Mouse (Mus musculus): ENCODE measurements around the gene F3. TPM values are rescaled to one million over a fixed set of nuclear protein-coding genes. Genes with fewer than 3 reads are reported as not detected.

Gene F3
- polyA plus RNA-seq, 1 experiment from 2014 or later, result 5.8 TPM

DNA sequence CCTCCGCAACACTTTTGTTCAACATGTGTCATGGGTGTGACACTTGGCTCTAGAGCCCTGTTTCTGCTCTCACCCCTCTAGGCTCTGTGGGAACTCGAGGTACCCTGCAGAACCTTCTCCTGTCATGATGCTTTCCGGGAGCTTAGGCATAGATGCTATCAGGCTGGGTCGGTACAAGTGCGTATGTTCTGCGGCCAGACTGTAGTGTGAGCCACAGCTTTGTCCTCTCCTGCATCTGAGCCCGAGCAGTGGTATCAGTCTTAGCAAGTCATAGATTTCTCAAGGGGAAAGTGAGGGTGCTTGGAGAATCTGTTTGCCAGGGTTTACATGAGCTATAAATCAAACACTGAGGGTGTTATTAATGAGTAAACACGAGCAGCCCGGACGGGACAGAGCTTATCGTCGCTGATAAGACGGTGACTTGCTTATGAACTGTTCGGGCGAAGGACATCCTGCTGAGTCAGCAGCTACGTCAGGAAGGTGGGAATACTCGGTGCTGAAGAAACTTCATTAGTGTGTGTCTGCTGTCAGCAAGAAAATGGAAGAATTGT lies 10.1 kb upstream of the F3 start:
- no peak overlapping the region for H3K4me3 ChIP-seq
- DNase-seq (ENCODE audit: low spot score), result no peak
- 84% methylated on average over 17 of the region's 17 CpGs for WGBS
- no peaks in the 10 kb centered on the region for H3K36me3 ChIP-seq
- H3K27ac ChIP-seq (replicated peaks), result no peak overlapping the region
- H3K27me3 ChIP-seq (ENCODE audit: low read depth, poor library complexity, severe bottlenecking), result no peaks in the 10 kb centered on the region; the same call in 1 of the 2 replicates
- H3K9me3 ChIP-seq (replicated peaks), result no peaks in the 10 kb centered on the region
- H3K4me1 ChIP-seq, result no peaks in the 10 kb centered on the region

DNA sequence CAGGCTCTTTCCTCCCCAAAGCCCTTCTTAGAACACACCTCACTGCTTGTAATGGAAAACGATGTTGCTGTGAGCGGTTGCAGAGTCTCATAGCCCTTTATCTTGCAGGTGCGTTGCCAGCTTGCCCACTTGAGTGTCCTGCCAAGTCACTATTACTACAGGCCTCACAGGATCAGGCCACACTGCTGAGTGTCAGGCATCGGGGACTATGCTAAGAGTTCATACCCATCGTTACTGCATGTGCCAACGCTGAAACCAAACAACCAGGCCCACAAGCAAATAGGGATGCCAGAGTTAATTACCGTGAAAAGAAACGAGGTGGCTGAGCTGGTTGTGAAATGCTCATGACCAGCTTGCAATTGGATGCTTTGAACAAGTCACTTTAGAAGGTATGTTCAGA lies 9.5 kb upstream of the F3 start:
- H3K9me3 ChIP-seq (replicated peaks), result no peaks in the 10 kb centered on the region
- H3K4me3 ChIP-seq, result no peak overlapping the region
- WGBS, result 88% methylated on average over 8 of the region's 8 CpGs
- H3K36me3 ChIP-seq, result no peaks in the 10 kb centered on the region
- peaks cover under 1% of the 10 kb centered on the region; the same call in 1 of the 2 replicates for H3K27me3 ChIP-seq (ENCODE audit: low read depth, poor library complexity, severe bottlenecking)
- no peaks in the 10 kb centered on the region for H3K4me1 ChIP-seq
- DNase-seq (ENCODE audit: low spot score), result no peak
- 0 out of 2 replicates have a peak overlapping the region, but pooled peaks have one; percentile 17 for H3K27ac ChIP-seq (replicated peaks)

DNA sequence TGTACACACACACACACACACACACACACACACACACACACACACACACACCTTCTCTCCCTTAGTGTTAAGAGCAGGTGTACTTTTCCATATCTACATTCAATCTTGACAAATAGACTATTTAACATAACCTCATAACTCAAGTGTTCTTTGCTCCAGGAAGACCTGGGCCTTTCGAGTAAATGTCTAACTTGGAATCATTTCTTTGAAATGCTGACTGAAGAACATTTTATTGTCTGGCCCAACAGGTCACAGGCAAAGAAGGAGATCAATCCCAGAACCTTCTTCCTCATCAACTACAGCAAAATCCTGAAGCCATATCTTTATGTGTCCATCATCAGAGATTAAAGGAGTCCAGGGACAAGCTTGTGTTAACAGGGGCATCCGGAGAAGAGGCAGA lies 8.9 kb upstream of the F3 start:
- no peak overlapping the region for H3K4me3 ChIP-seq
- H3K9me3 ChIP-seq (replicated peaks), result no peaks in the 10 kb centered on the region
- WGBS, result 96% methylated on average over 2 of the region's 2 CpGs
- no peaks in the 10 kb centered on the region for H3K36me3 ChIP-seq
- peaks cover 6% of the 10 kb centered on the region; the same call in 1 of the 2 replicates for H3K4me1 ChIP-seq
- H3K27me3 ChIP-seq (ENCODE audit: low read depth, poor library complexity, severe bottlenecking), result peaks cover 7% of the 10 kb centered on the region
- DNase-seq (ENCODE audit: low spot score), result no peak
- H3K27ac ChIP-seq (replicated peaks), result no peak overlapping the region

DNA sequence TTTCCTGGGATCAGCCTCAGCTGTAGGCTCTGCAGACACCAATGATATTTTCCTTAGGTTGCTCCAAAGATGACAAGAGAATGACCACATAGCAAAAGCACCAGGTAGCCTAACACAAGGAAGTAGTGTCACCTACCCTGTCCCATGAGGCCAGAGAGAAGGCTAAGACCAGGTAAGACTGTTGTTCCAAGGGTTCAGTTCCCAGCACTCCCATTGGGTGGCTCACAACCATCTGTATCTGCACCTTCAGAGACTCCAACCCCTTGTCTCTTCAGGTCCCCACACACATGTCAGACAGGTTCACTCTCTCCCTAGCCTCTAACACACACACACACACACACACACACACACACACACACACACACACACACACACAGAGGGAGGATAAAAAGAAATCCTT lies 8.0 kb upstream of the F3 start:
- peaks cover 10% of the 10 kb centered on the region; the same call in 1 of the 2 replicates for H3K4me1 ChIP-seq
- H3K27ac ChIP-seq (replicated peaks), result no peak overlapping the region
- H3K36me3 ChIP-seq, result no peaks in the 10 kb centered on the region
- H3K4me3 ChIP-seq, result no peak overlapping the region
- DNase-seq (ENCODE audit: low spot score), result no peak
- peaks cover 13% of the 10 kb centered on the region for H3K27me3 ChIP-seq (ENCODE audit: low read depth, poor library complexity, severe bottlenecking)
- no peaks in the 10 kb centered on the region for H3K9me3 ChIP-seq (replicated peaks)

DNA sequence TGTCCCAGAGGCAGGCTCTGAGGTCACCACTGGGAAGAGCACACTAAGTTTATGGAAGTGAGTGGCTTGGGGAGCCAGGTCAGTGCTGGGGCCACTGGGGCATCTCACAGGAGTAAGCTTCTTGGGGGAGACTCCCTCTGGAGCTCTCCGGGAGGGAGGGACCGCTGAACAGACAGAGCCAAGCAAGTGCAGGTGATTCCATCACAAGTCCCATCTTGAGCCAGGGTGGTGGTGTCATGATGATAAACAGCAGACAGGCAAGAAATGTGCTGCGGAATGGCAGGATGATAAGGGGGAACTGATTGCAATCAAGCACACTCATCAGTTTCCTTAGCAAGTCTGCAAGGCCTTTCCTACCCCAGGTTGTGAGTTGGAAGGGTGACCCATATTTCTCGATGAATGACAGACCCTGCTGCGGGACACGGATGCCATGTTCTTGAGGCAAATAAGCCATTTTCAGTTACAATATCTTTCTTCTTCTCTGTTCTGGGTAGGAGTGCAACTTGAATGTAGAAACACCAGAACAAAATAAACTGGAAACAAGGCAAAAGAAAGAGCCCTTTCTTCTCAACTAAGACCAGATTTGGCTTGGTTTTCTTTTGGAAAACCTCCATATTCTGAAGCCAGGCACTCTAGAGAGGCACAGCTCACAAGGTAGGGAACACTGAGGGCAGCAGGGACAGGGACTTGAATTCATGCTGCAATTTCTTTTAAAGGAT lies 7.4 kb upstream of the F3 start:
- 92% methylated on average over 6 of the region's 6 CpGs for WGBS
- peaks cover 19% of the 10 kb centered on the region for H3K27me3 ChIP-seq (ENCODE audit: low read depth, poor library complexity, severe bottlenecking)

DNA sequence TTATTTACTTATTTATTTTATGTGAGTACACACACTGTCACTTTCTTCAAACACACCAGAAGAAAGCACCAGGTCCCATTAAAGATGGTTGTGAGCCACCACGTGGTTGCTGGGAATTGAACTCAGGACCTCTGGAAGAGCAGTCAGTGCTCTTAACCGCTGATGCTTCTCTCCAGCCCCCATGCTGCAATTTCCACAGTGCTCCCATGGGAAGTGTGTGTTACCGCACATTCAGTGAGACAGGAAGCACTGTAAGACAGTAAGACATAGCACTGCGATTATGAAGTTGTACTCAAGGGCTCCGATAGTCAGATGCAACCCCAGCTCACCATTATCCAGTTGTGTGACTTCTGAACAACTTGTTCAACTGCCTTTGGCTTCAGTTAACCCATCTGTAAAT lies 6.9 kb upstream of the F3 start:
- no peak for DNase-seq (ENCODE audit: low spot score)
- no peak overlapping the region for H3K27ac ChIP-seq (replicated peaks)
- no peak overlapping the region for H3K4me3 ChIP-seq
- H3K4me1 ChIP-seq, result peaks cover 16% of the 10 kb centered on the region
- H3K36me3 ChIP-seq, result no peaks in the 10 kb centered on the region
- 88% methylated on average over 5 of the region's 5 CpGs for WGBS
- no peaks in the 10 kb centered on the region for H3K9me3 ChIP-seq (replicated peaks)
- peaks cover 24% of the 10 kb centered on the region for H3K27me3 ChIP-seq (ENCODE audit: low read depth, poor library complexity, severe bottlenecking)

More for the DNA sequence above, 7.4 kb upstream of the F3 start:
- DNase-seq (ENCODE audit: low spot score), result no peak
- H3K4me3 ChIP-seq, result no peak overlapping the region
- H3K36me3 ChIP-seq, result no peaks in the 10 kb centered on the region
- H3K27ac ChIP-seq (replicated peaks), result no peak overlapping the region
- H3K9me3 ChIP-seq (replicated peaks), result no peaks in the 10 kb centered on the region
- H3K4me1 ChIP-seq, result peaks cover 10% of the 10 kb centered on the region; the same call in 1 of the 2 replicates

DNA sequence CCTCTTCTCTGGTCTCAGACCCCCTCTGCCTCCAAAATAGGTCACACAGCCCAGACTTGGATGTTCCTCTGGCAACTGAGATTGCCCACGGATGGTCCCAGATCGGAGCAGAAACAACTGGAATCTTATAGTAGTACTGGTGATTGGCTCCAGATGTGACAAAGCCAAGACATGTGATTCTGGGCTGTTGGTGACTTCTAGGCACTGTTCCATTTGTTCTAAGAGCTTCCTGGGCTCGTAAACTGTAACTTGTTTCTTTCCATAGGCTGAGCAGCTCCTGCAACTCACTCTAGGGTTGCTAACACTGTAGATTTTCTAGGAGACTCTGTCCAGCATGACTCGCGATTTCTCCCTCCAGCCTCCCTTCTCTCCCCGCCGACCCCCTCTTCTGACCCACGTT lies 4.7 kb upstream of the F3 start:
- Histone ChIP-seq H3K27ac (replicated peaks) (no peak overlapping the region; the same call in 1 of the 2 replicates), H3K9me3 (replicated peaks) (no peaks in the 10 kb centered on the region), H3K4me3 (no peak overlapping the region), H3K4me1 (peaks cover 34% of the 10 kb centered on the region), H3K36me3 (no peaks in the 10 kb centered on the region), H3K27me3 (ENCODE audit: low read depth, poor library complexity, severe bottlenecking) (peaks cover 45% of the 10 kb centered on the region)
- WGBS, result 77% methylated on average over 8 of the region's 8 CpGs
- DNase-seq (ENCODE audit: low spot score), result no peak

DNA sequence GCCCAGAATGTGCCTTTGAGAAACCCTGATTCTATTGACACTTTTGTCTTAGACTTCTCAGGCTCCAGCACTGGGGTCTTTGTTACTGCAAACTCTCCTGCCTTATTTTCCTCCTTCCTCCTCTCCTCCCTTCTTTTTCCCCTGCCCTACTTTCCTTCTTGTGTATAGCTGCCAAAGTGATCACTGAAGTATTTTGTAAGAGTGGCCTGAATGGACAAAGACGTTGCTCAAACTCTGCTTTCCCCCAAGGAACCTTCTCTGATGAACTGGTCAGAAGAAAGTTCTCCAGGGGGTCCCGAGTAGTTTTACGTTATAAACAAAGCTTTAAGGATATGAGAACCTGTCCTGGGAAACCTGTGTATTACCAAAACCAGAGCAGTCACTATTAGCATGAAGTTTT lies 3.6 kb upstream of the F3 start:
- Histone ChIP-seq H3K9me3 (replicated peaks) (no peaks in the 10 kb centered on the region), H3K27ac (replicated peaks) (no peak overlapping the region), H3K4me3 (no peak overlapping the region), H3K36me3 (no peaks in the 10 kb centered on the region), H3K4me1 (peaks cover 44% of the 10 kb centered on the region), H3K27me3 (ENCODE audit: low read depth, poor library complexity, severe bottlenecking) (peaks cover 56% of the 10 kb centered on the region)
- 82% methylated on average over 3 of the region's 3 CpGs for WGBS
- no peak for DNase-seq (ENCODE audit: low spot score)

DNA sequence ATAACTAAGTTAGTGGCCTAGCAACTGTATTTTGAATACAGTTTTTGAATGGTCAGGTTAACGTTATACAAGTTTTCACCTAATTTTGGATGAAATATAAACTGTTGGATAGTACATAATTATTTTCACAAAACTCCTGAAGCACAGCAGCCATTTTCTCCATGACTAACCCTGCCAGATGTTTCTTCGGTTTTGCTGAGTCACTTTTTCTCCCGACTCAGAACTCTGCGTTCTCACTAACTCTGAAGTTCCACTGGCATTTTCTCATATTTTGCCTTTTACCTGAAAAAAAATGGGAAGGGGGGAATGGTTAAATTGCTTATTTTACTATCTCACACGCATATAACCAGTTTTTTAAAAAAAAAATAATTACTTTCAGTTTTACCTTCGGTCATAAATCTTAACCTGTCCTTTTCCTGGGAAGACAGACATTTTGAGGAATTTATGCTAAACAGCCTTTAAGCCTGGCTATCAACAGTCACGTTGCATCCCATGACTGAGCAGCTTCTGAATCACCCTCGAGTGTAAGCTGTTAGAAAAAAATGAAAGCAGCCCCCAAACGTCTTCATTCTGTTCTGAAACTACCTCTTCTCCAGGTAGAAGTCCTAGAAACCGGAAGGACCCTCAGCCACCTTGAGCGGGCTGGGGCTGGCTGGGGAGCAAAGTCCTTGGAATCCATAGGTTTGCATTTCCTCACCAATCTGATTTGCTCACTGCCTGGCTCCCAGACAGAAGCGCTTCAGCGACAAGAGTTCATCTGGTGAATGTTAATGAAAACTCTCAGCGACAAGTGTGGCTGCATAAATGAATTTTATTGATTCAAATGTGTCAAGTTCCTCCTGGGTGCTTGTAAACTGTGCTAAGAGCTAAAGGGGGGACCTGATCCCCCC lies 2.3 kb upstream of the F3 start:
- DNase-seq (ENCODE audit: low spot score), result no peak
- no peaks in the 10 kb centered on the region for H3K9me3 ChIP-seq (replicated peaks)
- peaks cover 45% of the 10 kb centered on the region for H3K4me1 ChIP-seq
- no peak overlapping the region for H3K4me3 ChIP-seq
- H3K36me3 ChIP-seq, result no peaks in the 10 kb centered on the region
- WGBS, result 58% methylated on average over 14 of the region's 14 CpGs
- peaks cover 69% of the 10 kb centered on the region for H3K27me3 ChIP-seq (ENCODE audit: low read depth, poor library complexity, severe bottlenecking)
- H3K27ac ChIP-seq (replicated peaks), result no peak overlapping the region

DNA sequence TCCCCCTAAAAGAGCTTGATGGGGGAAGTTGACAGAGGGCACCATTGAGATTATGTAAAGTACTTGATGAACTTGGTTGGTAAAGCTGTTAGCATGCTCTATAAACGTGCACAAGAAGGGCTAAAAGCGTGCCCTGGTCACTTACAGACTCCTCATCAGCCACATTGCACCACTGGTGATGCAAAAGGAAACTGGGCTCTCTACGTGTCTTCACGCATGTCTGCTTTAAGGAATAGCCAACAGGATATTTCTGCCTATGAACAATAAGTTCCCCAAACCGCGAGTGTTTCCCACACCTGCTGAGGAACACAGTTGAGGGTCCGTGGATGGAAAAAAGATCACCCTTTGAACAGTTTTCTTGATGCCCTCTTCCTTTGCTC lies 1.7 kb upstream of the F3 start:
- WGBS, result 67% methylated on average over 7 of the region's 7 CpGs
- H3K4me1 ChIP-seq, result peaks cover 45% of the 10 kb centered on the region
- no peaks in the 10 kb centered on the region for H3K9me3 ChIP-seq (replicated peaks)
- no peaks in the 10 kb centered on the region for H3K36me3 ChIP-seq
- H3K27me3 ChIP-seq (ENCODE audit: low read depth, poor library complexity, severe bottlenecking), result peaks cover 74% of the 10 kb centered on the region
- DNase-seq (ENCODE audit: low spot score), result no peak
- no peak overlapping the region for H3K4me3 ChIP-seq
- no peak overlapping the region for H3K27ac ChIP-seq (replicated peaks)

DNA sequence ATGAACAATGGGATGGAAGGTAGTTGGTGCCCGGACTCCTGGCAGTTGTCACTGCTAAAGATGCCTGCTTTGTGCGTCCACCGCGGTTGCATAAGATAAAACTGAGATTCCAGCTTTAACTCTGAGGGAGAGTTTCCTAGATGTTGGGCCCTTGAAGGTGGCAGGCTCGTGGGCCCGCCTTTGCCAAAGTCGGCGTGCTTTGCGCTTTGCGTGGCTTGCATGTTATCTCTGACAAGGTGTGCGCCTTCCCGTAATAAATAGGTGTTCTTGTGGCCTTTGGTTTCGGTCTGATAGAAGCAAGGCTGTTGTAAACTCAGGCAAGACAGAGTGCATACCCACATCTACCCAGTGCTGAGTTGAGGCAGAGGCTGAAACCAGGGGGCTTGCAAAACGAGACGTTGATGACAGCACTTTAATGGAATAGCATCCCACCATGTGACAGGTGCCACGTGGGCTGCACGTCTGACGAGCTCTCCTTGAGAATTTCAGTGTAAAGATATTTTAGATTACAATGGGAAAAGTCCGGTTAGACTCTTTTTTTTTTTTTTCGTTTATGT lies 709 bp downstream of the F3 start:
- DNase-seq (ENCODE audit: low spot score), result no peak

DNA sequence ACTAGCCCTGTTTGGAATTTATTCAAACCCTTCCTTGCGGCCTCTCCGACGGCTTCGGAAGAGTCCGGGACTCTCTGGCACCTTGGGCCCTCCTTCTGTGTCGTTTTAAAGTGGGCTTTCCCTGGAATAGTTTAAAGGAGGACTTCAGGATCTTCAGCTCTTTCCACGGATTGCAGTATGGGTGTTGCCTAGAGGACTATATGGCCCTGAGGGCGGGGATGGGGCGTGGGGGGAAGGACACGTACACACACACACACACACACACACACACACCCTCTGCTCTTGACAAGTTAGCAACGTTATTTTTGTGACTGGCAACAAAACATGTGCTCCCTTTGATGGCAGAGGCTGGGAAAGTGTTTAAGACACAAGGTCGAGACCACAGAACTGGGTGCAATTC lies 1.2 kb downstream of the F3 start:
- no peak overlapping the region for H3K27ac ChIP-seq (replicated peaks)
- WGBS, result 40% methylated on average over 12 of the region's 12 CpGs
- no peak for DNase-seq (ENCODE audit: low spot score)
- H3K4me1 ChIP-seq, result peaks cover 44% of the 10 kb centered on the region
- H3K36me3 ChIP-seq, result no peaks in the 10 kb centered on the region
- H3K27me3 ChIP-seq (ENCODE audit: low read depth, poor library complexity, severe bottlenecking), result peaks cover 80% of the 10 kb centered on the region
- H3K9me3 ChIP-seq (replicated peaks), result no peaks in the 10 kb centered on the region
- H3K4me3 ChIP-seq, result peak overlapping the region; percentile 71

More for the DNA sequence above, 709 bp downstream of the F3 start:
- Histone ChIP-seq H3K36me3 (no peaks in the 10 kb centered on the region), H3K27me3 (ENCODE audit: low read depth, poor library complexity, severe bottlenecking) (peaks cover 79% of the 10 kb centered on the region), H3K27ac (replicated peaks) (peak overlapping the region; percentile 82), H3K4me3 (peak overlapping the region; percentile 71), H3K9me3 (replicated peaks) (no peaks in the 10 kb centered on the region), H3K4me1 (peaks cover 49% of the 10 kb centered on the region)
- WGBS, result 8% methylated on average over 20 of the region's 20 CpGs

Data from midbrain, embryonic 10.5 days (tissue).